Mouse (Mus musculus) midbrain, postnatal 0 days (tissue): ENCODE measurements around the gene Zfp607a. TPM values are rescaled to one million over a fixed set of nuclear protein-coding genes. Genes with fewer than 3 reads are reported as not detected.
"Not testable (repeated sequence)": the region's sequence is repeated elsewhere in the genome, so short reads cannot be mapped to it uniquely, and the experiment has no call there.

Experiments used
- ATAC-seq: fragments of 200-750 bp; cut with Nextera tagmentation; 2 replicates; pipeline ENCODE4 v1.8.0; 2017; ENCODE audit warnings: moderate number of reproducible peaks, mild to moderate bottlenecking, moderate TSS enrichment, moderate library complexity; ENCODE audit not compliant: low FRiP score
- DNase-seq: peaks from one replicate; pipeline ENCODE4 v3.0.0-alpha.2; 2015; ENCODE audit warnings: low spot score
- H3K27ac ChIP-seq: fragments of 300-500 bp; sonication (generic); 2 replicates; pipeline ENCODE4 v1.5.1; 2014; ENCODE audit warnings: low read depth, mild to moderate bottlenecking, low read length, mixed read lengths
- H3K27me3 ChIP-seq: fragments of 300-500 bp; sonication (generic); 2 replicates; pipeline ENCODE4 v1.6.1; 2014; ENCODE audit warnings: low read length, control low read depth, mixed read lengths; ENCODE audit not compliant: insufficient read depth
- H3K36me3 ChIP-seq: fragments of 300-500 bp; sonication (generic); 2 replicates; pipeline ENCODE4 v1.6.1; 2014; ENCODE audit warnings: low read length, control low read depth, mixed read lengths; ENCODE audit not compliant: insufficient read depth
- H3K4me1 ChIP-seq: fragments of 300-500 bp; sonication (generic); 2 replicates; pipeline ENCODE4 v1.6.1; 2014; ENCODE audit warnings: mild to moderate bottlenecking, control low read depth, antibody characterized with exemption, low read length, mixed read lengths; ENCODE audit not compliant: insufficient read depth
- H3K4me2 ChIP-seq: fragments of 300-500 bp; sonication (generic); 2 replicates; pipeline ENCODE4 v1.6.1; 2014; ENCODE audit warnings: low read depth, mild to moderate bottlenecking, low read length, mixed read lengths; ENCODE audit not compliant: poor library complexity, severe bottlenecking
- H3K4me3 ChIP-seq: fragments of 300-500 bp; sonication (generic); 2 replicates; pipeline ENCODE4 v1.5.1; 2014; ENCODE audit warnings: low read depth, mild to moderate bottlenecking, low read length, moderate library complexity
- H3K9ac ChIP-seq: fragments of 300-500 bp; sonication (generic); replicated peaks from 2 replicates; pipeline ENCODE4 v1.6.1; 2014; ENCODE audit warnings: mild to moderate bottlenecking, low read length, moderate library complexity, mixed read lengths; ENCODE audit not compliant: poor library complexity, severe bottlenecking
- H3K9me3 ChIP-seq: fragments of 300-500 bp; sonication (generic); 2 replicates; pipeline ENCODE4 v1.6.1; 2016; ENCODE audit warnings: low read length, control low read depth
- CTCF ChIP-seq: IDR thresholded peaks from 2 replicates; pipeline ENCODE4 v1.5.1; 2016; ENCODE audit warnings: antibody characterized with exemption, mild to moderate bottlenecking
- WGBS: fragments of 180-500 bp; shearing (Covaris S2); extraction: QIAGEN DNeasy Blood & Tissue Kit; methylation state at CpG from one replicate; pipeline ENCODE4 v1.1.7; 2014; 5-methylcytosine and 5-hydroxymethylcytosine counted together
- polyA plus RNA-seq: library from polyadenylated mRNA; unstranded; fragments of >200 nt; fragmentation: Nextera tagmentation; extraction: Ambion mirVana; gene quantifications from 2 replicates; pipeline ENCODE4 v1.2.1, GENCODE M21; 2015
- total RNA-seq: library from RNA; depleted of rRNA; stranded (reverse); fragments of >200 nt; gene quantifications from 2 replicates; pipeline ENCODE4 v1.2.3, GENCODE M21; 2014

Zfp607a gene
- total and polyA plus RNA-seq, 2 experiments from 2014 or later, result 0.68 to 0.71 TPM

GRCm38 (mm10) chr7:27881721-27882120 is 24.4 kb downstream of the Zfp607a start:
- Histone ChIP-seq H3K27me3 (no peaks in the 10 kb centered on the region), H3K27ac (no peak overlapping the region), H3K4me1 (no peaks in the 10 kb centered on the region), H3K4me3 (no peak overlapping the region), H3K9ac (no peak overlapping the region), H3K9me3 (no peaks in the 10 kb centered on the region), H3K36me3 (0 out of 2 replicates have a peak, but pooled peaks cover 4% of the 10 kb centered on the region), H3K4me2 (no peak overlapping the region)
- DNase-seq, result no peak
- no peak for ATAC-seq
- no peak for TF ChIP-seq CTCF
- WGBS, result 96% methylated on average over 4 of the region's 4 CpGs

GRCm38 (mm10) chr7:27900601-27901000 is 43.3 kb downstream of the Zfp607a start:
- Histone ChIP-seq H3K27ac (no peak overlapping the region), H3K4me3 (no peak overlapping the region), H3K9me3 (peaks cover 13% of the 10 kb centered on the region; the same call in 1 of the 2 replicates), H3K27me3 (no peaks in the 10 kb centered on the region), H3K4me1 (no peaks in the 10 kb centered on the region), H3K9ac (no peak overlapping the region), H3K4me2 (no peak overlapping the region), H3K36me3 (no peaks in the 10 kb centered on the region)
- no peak for TF ChIP-seq CTCF
- DNase-seq (no peak), ATAC-seq (no peak)
- 89% methylated on average over 4 of the region's 4 CpGs for WGBS

GRCm38 (mm10) chr7:27905061-27905848 is 47.9 kb downstream of the Zfp607a start:
- WGBS, result 83% methylated on average over 11 of the region's 11 CpGs
- TF ChIP-seq CTCF, result no peak
- Histone ChIP-seq H3K9me3 (peaks cover 17% of the 10 kb centered on the region; the same call in 1 of the 2 replicates), H3K4me1 (no peaks in the 10 kb centered on the region), H3K36me3 (no peaks in the 10 kb centered on the region; the same call in 1 of the 2 replicates), H3K4me3 (no peak overlapping the region), H3K9ac (no peak overlapping the region), H3K27me3 (no peaks in the 10 kb centered on the region), H3K4me2 (no peak overlapping the region), H3K27ac (no peak overlapping the region)
- ATAC-seq (no peak), DNase-seq (no peak)

- ATAC-seq, H3K27me3 ChIP-seq, H3K4me2 ChIP-seq, H3K4me1 ChIP-seq, H3K9ac ChIP-seq, H3K9me3 ChIP-seq, DNase-seq, H3K4me3 ChIP-seq, H3K27ac ChIP-seq, H3K36me3 ChIP-seq: not testable (repeated sequence)
- 80% methylated on average over 3 of the region's 4 CpGs for WGBS
Measured at GRCm38 (mm10) chr7:27910952-27911351, 53.6 kb downstream of the Zfp607a start.

GRCm38 (mm10) chr7:27927041-27927440 is 69.7 kb downstream of the Zfp607a start:
- H3K4me1 ChIP-seq, H3K4me2 ChIP-seq, DNase-seq, H3K9ac ChIP-seq, H3K9me3 ChIP-seq, H3K27ac ChIP-seq, H3K4me3 ChIP-seq, H3K36me3 ChIP-seq, H3K27me3 ChIP-seq, ATAC-seq: not testable (repeated sequence)
- 63% methylated on average over 4 of the region's 4 CpGs for whole genome bisulfite sequencing
